Mouse (Mus musculus) kidney, embryonic 16.5 days (tissue): ENCODE measurements around the gene Ccdc86. TPM values are rescaled to one million over a fixed set of nuclear protein-coding genes. Genes with fewer than 3 reads are reported as not detected.

Experiments
- ATAC-seq: fragments of 200-750 bp; cut with Nextera tagmentation; 2 replicates; pipeline ENCODE4 v1.8.0; 2017; ENCODE audit warnings: moderate TSS enrichment; ENCODE audit not compliant: low FRiP score, low TSS enrichment
- H3K27ac ChIP-seq: fragments of 300-500 bp; sonication (generic); 2 replicates; pipeline ENCODE4 v1.5.1; 2014; ENCODE audit warnings: low read length
- H3K27me3 ChIP-seq: fragments of 300-500 bp; sonication (generic); 2 replicates; pipeline ENCODE4 v1.6.1; 2014; ENCODE audit warnings: low read length, control low read depth, mixed read lengths; ENCODE audit not compliant: insufficient read depth
- H3K36me3 ChIP-seq: fragments of 300-500 bp; sonication (generic); 2 replicates; pipeline ENCODE4 v1.6.1; 2014; ENCODE audit warnings: low read length, control low read depth, mixed read lengths; ENCODE audit not compliant: insufficient read depth
- H3K4me1 ChIP-seq: fragments of 300-500 bp; sonication (generic); 2 replicates; pipeline ENCODE4 v1.6.1; 2014; ENCODE audit warnings: low read length, control low read depth, mixed read lengths; ENCODE audit not compliant: insufficient read depth
- H3K4me2 ChIP-seq: fragments of 300-500 bp; sonication (generic); replicated peaks from 2 replicates; pipeline ENCODE4 v1.6.1; 2014; ENCODE audit warnings: low read depth, low read length
- H3K4me3 ChIP-seq: fragments of 300-500 bp; sonication (generic); 2 replicates; pipeline ENCODE4 v1.5.1; 2014; ENCODE audit warnings: mild to moderate bottlenecking, low read length
- H3K9ac ChIP-seq: fragments of 300-500 bp; sonication (generic); replicated peaks from 2 replicates; pipeline ENCODE4 v1.6.1; 2014; ENCODE audit warnings: low read length
- H3K9me3 ChIP-seq: fragments of 300-500 bp; sonication (generic); 2 replicates; pipeline ENCODE4 v1.6.1; 2016; ENCODE audit warnings: low read length, control low read depth
- WGBS: fragments of 180-500 bp; shearing (Covaris S2); extraction: QIAGEN DNeasy Blood & Tissue Kit; methylation state at CpG from one replicate; pipeline ENCODE4 v1.1.7; 2014; 5-methylcytosine and 5-hydroxymethylcytosine counted together
- polyA plus RNA-seq: library from polyadenylated mRNA; unstranded; fragments of >200 nt; fragmentation: Nextera tagmentation; extraction: Ambion mirVana; gene quantifications from 2 replicates; pipeline ENCODE4 v1.2.1, GENCODE M21; 2015

Gene Ccdc86
- 32.2 and 33.5 TPM in 2 replicates for polyA plus RNA-seq

GRCm38 (mm10) chr19:10949112-10949511, at the start of gene Ccdc86:
Gene Ccdc86 (minus strand): TSS chr19:10949266.
- ATAC-seq: peak; percentile 97
- Histone ChIP-seq H3K27me3 (no peaks in the 10 kb centered on the region), H3K4me3 (peak within 1 kb of the TSS; percentile 89), H3K27ac (peak within 1 kb of the TSS; percentile 59; the same call in 1 of the 2 replicates), H3K36me3 (peaks cover 12% of the 10 kb centered on the region), H3K9ac (peak within 1 kb of the TSS; percentile 87), H3K4me1 (peaks cover 31% of the 10 kb centered on the region), H3K9me3 (no peaks in the 10 kb centered on the region), H3K4me2 (peak within 1 kb of the TSS; percentile 100)
- WGBS: under 1% methylated on average over 30 of the region's 30 CpGs

GRCm38 (mm10) chr19:10993150-10993549, 44.1 kb upstream of the Ccdc86 start, which contains the start of gene Ms4a15:
Gene Ms4a15 (minus strand): TSS chr19:10993250.
- no peak within 1 kb of the TSS for H3K9ac ChIP-seq
- H3K4me1 ChIP-seq: no peaks in the 10 kb centered on the region
- H3K36me3 ChIP-seq: no peaks in the 10 kb centered on the region
- 88% methylated on average over 7 of the region's 7 CpGs for WGBS
- ATAC-seq: no peak
- no peaks in the 10 kb centered on the region for H3K9me3 ChIP-seq
- H3K4me3 ChIP-seq: no peak within 1 kb of the TSS
- no peak within 1 kb of the TSS for H3K27ac ChIP-seq
- H3K27me3 ChIP-seq: no peaks in the 10 kb centered on the region
- no peak within 1 kb of the TSS for H3K4me2 ChIP-seq

GRCm38 (mm10) chr19:10991911-10992310, 42.8 kb upstream of the Ccdc86 start:
- no peaks in the 10 kb centered on the region for H3K27me3 ChIP-seq
- H3K9me3 ChIP-seq: no peaks in the 10 kb centered on the region
- no peak overlapping the region for H3K9ac ChIP-seq
- no peaks in the 10 kb centered on the region for H3K4me1 ChIP-seq
- no peak overlapping the region for H3K27ac ChIP-seq
- no peak overlapping the region for H3K4me3 ChIP-seq
- H3K36me3 ChIP-seq: no peaks in the 10 kb centered on the region
- ATAC-seq: no peak
- no peak overlapping the region for H3K4me2 ChIP-seq

DNA sequence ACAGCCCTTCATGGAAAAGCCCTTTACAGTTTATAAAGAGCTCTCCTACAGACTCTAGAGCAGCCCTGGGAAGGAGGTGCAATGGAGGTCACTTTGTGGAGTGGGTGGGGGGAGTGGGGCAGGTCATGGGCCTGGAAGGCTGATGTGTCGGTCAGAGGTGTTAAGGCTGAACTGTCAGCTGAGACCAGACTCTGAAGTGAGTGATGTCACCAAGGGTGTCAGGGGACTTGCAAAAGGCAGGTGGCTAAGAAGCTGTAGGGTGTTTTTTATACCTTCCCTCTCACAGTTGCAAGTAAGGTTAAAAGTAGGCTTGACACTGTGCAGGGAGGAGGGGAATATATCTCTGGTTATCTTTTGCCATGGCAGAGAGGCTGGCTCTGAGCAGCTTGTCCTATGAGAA, 41.7 kb upstream of the Ccdc86 start:
- WGBS: 6% methylated on average over 1 of the region's 1 CpGs

GRCm38 (mm10) chr19:10988563-10988962, 39.5 kb upstream of the Ccdc86 start:
- Histone ChIP-seq H3K4me2 (no peak overlapping the region), H3K27ac (no peak overlapping the region), H3K4me1 (no peaks in the 10 kb centered on the region), H3K4me3 (no peak overlapping the region), H3K9me3 (no peaks in the 10 kb centered on the region), H3K27me3 (no peaks in the 10 kb centered on the region), H3K36me3 (no peaks in the 10 kb centered on the region), H3K9ac (no peak overlapping the region)
- 89% methylated on average over 1 of the region's 1 CpGs for WGBS
- ATAC-seq: no peak

More for the DNA sequence above, 41.7 kb upstream of the Ccdc86 start:
- no peak for ATAC-seq
- no peak overlapping the region for H3K4me3 ChIP-seq
- no peaks in the 10 kb centered on the region for H3K9me3 ChIP-seq
- no peaks in the 10 kb centered on the region for H3K27me3 ChIP-seq
- no peak overlapping the region for H3K9ac ChIP-seq
- H3K4me2 ChIP-seq: no peak overlapping the region
- H3K36me3 ChIP-seq: no peaks in the 10 kb centered on the region
- H3K27ac ChIP-seq: no peak overlapping the region
- H3K4me1 ChIP-seq: no peaks in the 10 kb centered on the region

GRCm38 (mm10) chr19:10985889-10986288, 36.8 kb upstream of the Ccdc86 start:
- Histone ChIP-seq H3K36me3 (no peaks in the 10 kb centered on the region), H3K27ac (no peak overlapping the region), H3K9ac (no peak overlapping the region), H3K9me3 (no peaks in the 10 kb centered on the region), H3K27me3 (no peaks in the 10 kb centered on the region), H3K4me2 (no peak overlapping the region), H3K4me3 (no peak overlapping the region), H3K4me1 (no peaks in the 10 kb centered on the region)
- no peak for ATAC-seq
- 88% methylated on average over 4 of the region's 4 CpGs for WGBS

DNA sequence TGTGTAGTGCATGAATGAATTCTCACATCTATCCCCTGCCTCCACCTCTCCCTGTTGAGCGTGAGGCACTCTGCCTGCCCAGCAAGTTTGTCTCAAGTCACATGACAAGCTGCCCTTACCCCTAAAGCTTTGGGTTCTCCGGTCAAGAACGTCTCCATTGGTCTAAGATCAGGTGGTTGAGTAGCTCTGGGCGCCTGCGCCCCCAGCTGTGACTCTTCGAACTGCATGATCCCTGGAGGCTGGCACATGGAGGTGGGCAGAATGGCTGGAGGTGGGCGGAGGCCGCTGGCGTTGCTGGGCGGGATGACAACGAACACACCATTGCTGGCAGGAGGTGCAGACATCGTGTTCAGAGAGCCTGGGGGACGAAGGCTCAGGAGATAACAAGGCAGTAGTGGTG, 35.5 kb upstream of the Ccdc86 start:
- Histone ChIP-seq H3K9me3 (no peaks in the 10 kb centered on the region), H3K9ac (no peak overlapping the region), H3K4me2 (no peak overlapping the region), H3K27ac (no peak overlapping the region), H3K4me3 (no peak overlapping the region), H3K4me1 (peaks cover 3% of the 10 kb centered on the region), H3K27me3 (no peaks in the 10 kb centered on the region), H3K36me3 (no peaks in the 10 kb centered on the region)
- 76% methylated on average over 13 of the region's 13 CpGs for WGBS
- ATAC-seq: no peak

GRCm38 (mm10) chr19:10983146-10983545, 34.1 kb upstream of the Ccdc86 start:
- no peaks in the 10 kb centered on the region for H3K9me3 ChIP-seq
- H3K4me2 ChIP-seq: peak overlapping the region; percentile 28
- H3K27ac ChIP-seq: no peak overlapping the region
- WGBS: 26% methylated on average over 14 of the region's 14 CpGs
- no peak overlapping the region for H3K4me3 ChIP-seq
- no peak for ATAC-seq
- H3K4me1 ChIP-seq: peaks cover 6% of the 10 kb centered on the region
- H3K27me3 ChIP-seq: no peaks in the 10 kb centered on the region
- no peaks in the 10 kb centered on the region for H3K36me3 ChIP-seq
- H3K9ac ChIP-seq: no peak overlapping the region

DNA sequence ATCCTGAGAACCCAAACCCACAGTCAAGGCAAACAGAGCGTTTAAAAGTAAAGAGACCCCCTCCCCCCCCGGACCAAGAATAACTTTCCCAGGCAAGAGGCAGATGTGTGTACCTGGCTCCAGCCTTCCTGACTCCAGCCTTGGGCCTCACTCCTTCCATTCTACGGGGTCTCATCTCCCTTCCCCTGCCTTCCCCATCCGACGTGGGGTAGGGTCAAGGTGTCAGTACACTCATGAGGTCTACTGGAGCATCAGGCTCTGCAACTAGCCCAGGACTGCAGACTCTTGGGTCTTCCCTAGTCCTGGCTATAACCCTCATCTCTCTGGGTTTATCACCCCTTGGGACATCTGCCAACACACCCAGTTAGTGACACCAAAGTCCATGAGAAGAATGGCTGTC, 31.1 kb upstream of the Ccdc86 start:
- no peak overlapping the region for H3K27ac ChIP-seq
- H3K4me3 ChIP-seq: no peak overlapping the region
- WGBS: 86% methylated on average over 5 of the region's 5 CpGs
- 0 out of 2 replicates have a peak, but pooled peaks have one; percentile 10 for ATAC-seq
- no peaks in the 10 kb centered on the region for H3K27me3 ChIP-seq
- no peaks in the 10 kb centered on the region for H3K9me3 ChIP-seq
- no peak overlapping the region for H3K9ac ChIP-seq
- H3K4me2 ChIP-seq: no peak overlapping the region
- peaks cover 6% of the 10 kb centered on the region for H3K4me1 ChIP-seq
- no peaks in the 10 kb centered on the region for H3K36me3 ChIP-seq

DNA sequence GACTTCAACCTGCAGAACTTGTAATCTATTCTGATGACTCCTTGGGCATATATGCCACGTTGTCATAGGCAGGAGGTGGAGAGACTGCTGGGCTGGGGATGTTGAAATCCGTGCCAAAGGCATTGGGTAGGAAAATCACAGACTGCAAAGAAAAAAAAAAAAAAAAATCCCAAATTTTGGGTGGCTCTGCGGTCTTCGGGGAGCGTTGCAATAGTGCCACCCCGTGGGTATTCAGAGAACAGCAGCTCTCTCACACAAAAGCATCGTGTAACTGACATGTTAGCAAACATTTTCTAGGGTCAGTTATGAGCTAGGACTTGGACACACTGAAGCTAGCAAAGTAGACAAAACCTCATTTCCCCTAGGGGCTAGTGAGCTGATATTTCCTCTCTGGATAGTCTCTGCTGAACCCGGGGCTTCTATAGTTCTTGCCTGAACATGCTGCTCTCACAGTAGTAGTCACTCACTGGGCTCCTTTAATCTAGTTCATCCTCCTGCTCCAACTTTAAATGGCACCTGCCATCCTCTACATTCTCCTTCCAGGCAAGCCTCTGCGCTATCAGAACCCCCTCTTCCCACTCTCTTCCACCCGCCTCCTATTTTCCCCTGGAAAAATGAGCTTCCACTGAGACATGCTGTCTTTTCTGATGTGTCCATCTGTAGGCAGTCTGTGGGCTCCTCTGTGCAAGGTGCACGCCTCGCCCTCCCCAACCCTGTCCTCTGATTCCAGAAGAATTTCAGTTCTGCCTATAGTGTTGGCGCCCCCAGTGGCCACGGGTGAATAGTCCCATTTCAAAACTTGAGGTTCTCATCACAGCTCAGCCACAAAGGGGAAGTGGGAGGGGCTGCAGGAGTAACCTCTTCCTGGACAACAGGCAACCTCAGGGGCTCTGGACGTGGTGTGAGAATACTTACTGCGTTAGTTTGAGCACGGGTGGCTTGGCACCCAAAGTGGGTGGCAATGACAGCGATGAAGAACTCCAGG, 30.4 kb upstream of the Ccdc86 start:
- Histone ChIP-seq H3K4me3 (no peak overlapping the region), H3K4me2 (peak overlapping the region; percentile 18; the same call in 1 of the 2 replicates), H3K9me3 (no peaks in the 10 kb centered on the region), H3K36me3 (no peaks in the 10 kb centered on the region), H3K9ac (0 out of 2 replicates have a peak overlapping the region, but pooled peaks have one; percentile 15), H3K4me1 (peaks cover 8% of the 10 kb centered on the region), H3K27ac (no peak overlapping the region), H3K27me3 (no peaks in the 10 kb centered on the region)
- ATAC-seq: peak; percentile 40
- 15% methylated on average over 18 of the region's 18 CpGs for WGBS
